Mouse (Mus musculus): ENCODE measurements around the gene Olfr522. TPM values are rescaled to one million over a fixed set of nuclear protein-coding genes. Genes with fewer than 3 reads are reported as not detected.

Gene Olfr522
- polyA plus RNA-seq, 1 experiment from 2014 or later: not detected

DNA sequence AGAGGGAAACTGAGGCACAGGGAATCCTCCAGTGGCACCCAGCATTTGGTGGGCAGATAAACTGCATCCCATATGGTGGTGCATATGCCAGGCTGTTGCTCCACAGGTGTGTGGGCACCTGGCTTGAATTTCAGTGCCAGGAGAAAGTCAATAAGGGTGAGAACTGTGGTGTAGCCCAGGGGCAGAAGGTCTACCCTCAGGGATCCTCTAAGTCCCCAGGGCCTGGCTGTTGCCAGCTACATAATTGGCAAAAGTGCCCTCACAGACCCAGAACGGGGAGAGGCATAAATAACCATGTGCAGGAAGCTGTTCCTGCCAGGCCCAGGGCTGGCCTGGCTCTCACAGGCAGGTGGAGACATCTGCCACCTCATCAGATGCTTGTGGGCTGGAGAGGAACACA lies 8.4 kb upstream of the Olfr522 start, which contains the start of gene Olfr523:
Gene Olfr523, plus strand, starts transcription at position 282 of the 400 bp plus-strand sequence.
- H3K4me2 ChIP-seq (ENCODE audit: low read length): no peak within 1 kb of the TSS
- H3K4me3 ChIP-seq (ENCODE audit: low read length): no peak within 1 kb of the TSS
- H3K27ac ChIP-seq (ENCODE audit: low read depth, low read length): no peak within 1 kb of the TSS
- H3K9ac ChIP-seq (ENCODE audit: low read depth, low read length): no peak within 1 kb of the TSS
- H3K36me3 ChIP-seq (ENCODE audit: control insufficient read depth, insufficient read depth, low read length): no peaks in the 10 kb centered on the region
- 55% methylated on average over 1 of the region's 1 CpGs for WGBS
- H3K4me1 ChIP-seq (ENCODE audit: control insufficient read depth, insufficient read depth, low read depth, low read length): no peaks in the 10 kb centered on the region
- H3K27me3 ChIP-seq (replicated peaks; ENCODE audit: control insufficient read depth, insufficient read depth, low read length): no peaks in the 10 kb centered on the region
- ATAC-seq: no peak
- no peaks in the 10 kb centered on the region for H3K9me3 ChIP-seq (ENCODE audit: control insufficient read depth, low read length)

- 97% methylated on average over 3 of the region's 3 CpGs for WGBS
- no peaks in the 10 kb centered on the region for H3K9me3 ChIP-seq (ENCODE audit: control insufficient read depth, low read length)
- H3K4me3 ChIP-seq (ENCODE audit: low read length): no peak overlapping the region
- ATAC-seq: no peak
- no peak overlapping the region for H3K27ac ChIP-seq (ENCODE audit: low read depth, low read length)
- H3K9ac ChIP-seq (ENCODE audit: low read depth, low read length): no peak overlapping the region
- H3K36me3 ChIP-seq (ENCODE audit: control insufficient read depth, insufficient read depth, low read length): no peaks in the 10 kb centered on the region
- H3K27me3 ChIP-seq (replicated peaks; ENCODE audit: control insufficient read depth, insufficient read depth, low read length): no peaks in the 10 kb centered on the region
- H3K4me1 ChIP-seq (ENCODE audit: control insufficient read depth, insufficient read depth, low read depth, low read length): no peaks in the 10 kb centered on the region
- H3K4me2 ChIP-seq (ENCODE audit: low read length): no peak overlapping the region
These were observed 6.3 kb upstream of the Olfr522 start for GRCm38 (mm10) chr7:140170863-140171262.

- H3K27ac ChIP-seq (ENCODE audit: low read depth, low read length): no peak overlapping the region
- no peak overlapping the region for H3K9ac ChIP-seq (ENCODE audit: low read depth, low read length)
- no peaks in the 10 kb centered on the region for H3K9me3 ChIP-seq (ENCODE audit: control insufficient read depth, low read length)
- no peaks in the 10 kb centered on the region for H3K27me3 ChIP-seq (replicated peaks; ENCODE audit: control insufficient read depth, insufficient read depth, low read length)
- H3K4me2 ChIP-seq (ENCODE audit: low read length): no peak overlapping the region
- 80% methylated on average over 4 of the region's 4 CpGs for WGBS
- no peaks in the 10 kb centered on the region for H3K4me1 ChIP-seq (ENCODE audit: control insufficient read depth, insufficient read depth, low read depth, low read length)
- no peaks in the 10 kb centered on the region for H3K36me3 ChIP-seq (ENCODE audit: control insufficient read depth, insufficient read depth, low read length)
- H3K4me3 ChIP-seq (ENCODE audit: low read length): no peak overlapping the region
- ATAC-seq: no peak
These were observed 4.8 kb upstream of the Olfr522 start for GRCm38 (mm10) chr7:140169386-140169785.

DNA sequence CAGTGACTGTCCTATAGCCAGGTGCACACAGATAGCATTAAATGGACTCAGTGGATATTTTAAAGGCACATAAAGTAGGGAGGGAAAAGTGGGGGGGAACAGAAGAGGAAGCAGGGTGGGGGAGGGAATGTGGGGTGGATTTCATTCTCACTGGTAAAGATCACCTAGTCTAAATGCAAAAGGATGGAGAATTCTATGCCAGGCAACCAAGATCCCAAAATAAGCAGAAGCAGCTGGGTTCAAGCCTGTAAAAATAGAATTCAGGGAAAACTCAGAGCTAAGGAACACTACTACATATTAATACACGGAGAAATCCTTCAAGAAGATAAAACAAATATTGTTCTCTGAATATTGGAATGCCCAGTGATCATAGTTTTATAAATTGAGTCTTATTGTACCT lies 3.4 kb upstream of the Olfr522 start:
- ATAC-seq: no peak
- no peak overlapping the region for H3K27ac ChIP-seq (ENCODE audit: low read depth, low read length)
- H3K4me2 ChIP-seq (ENCODE audit: low read length): no peak overlapping the region
- H3K36me3 ChIP-seq (ENCODE audit: control insufficient read depth, insufficient read depth, low read length): no peaks in the 10 kb centered on the region
- H3K4me3 ChIP-seq (ENCODE audit: low read length): no peak overlapping the region
- H3K9ac ChIP-seq (ENCODE audit: low read depth, low read length): no peak overlapping the region
- no peaks in the 10 kb centered on the region for H3K9me3 ChIP-seq (ENCODE audit: control insufficient read depth, low read length)
- 75% methylated on average over 1 of the region's 1 CpGs for WGBS
- no peaks in the 10 kb centered on the region for H3K4me1 ChIP-seq (ENCODE audit: control insufficient read depth, insufficient read depth, low read depth, low read length)
- H3K27me3 ChIP-seq (replicated peaks; ENCODE audit: control insufficient read depth, insufficient read depth, low read length): no peaks in the 10 kb centered on the region

GRCm38 (mm10) chr7:140160363-140160762 lies 4.2 kb downstream of the Olfr522 start:
- Histone ChIP-seq H3K9ac (ENCODE audit: low read depth, low read length) (no peak overlapping the region), H3K9me3 (ENCODE audit: control insufficient read depth, low read length) (no peaks in the 10 kb centered on the region), H3K4me1 (ENCODE audit: control insufficient read depth, insufficient read depth, low read depth, low read length) (no peaks in the 10 kb centered on the region), H3K27me3 (replicated peaks; ENCODE audit: control insufficient read depth, insufficient read depth, low read length) (no peaks in the 10 kb centered on the region), H3K36me3 (ENCODE audit: control insufficient read depth, insufficient read depth, low read length) (no peaks in the 10 kb centered on the region), H3K4me3 (ENCODE audit: low read length) (no peak overlapping the region), H3K4me2 (ENCODE audit: low read length) (no peak overlapping the region), H3K27ac (ENCODE audit: low read depth, low read length) (no peak overlapping the region)
- WGBS: 80% methylated on average over 3 of the region's 3 CpGs
- no peak for ATAC-seq

- under 1% methylated on average over 27 of the region's 28 CpGs for WGBS
- ATAC-seq: peak; percentile 89
- no peaks in the 10 kb centered on the region for H3K27me3 ChIP-seq (replicated peaks; ENCODE audit: control insufficient read depth, insufficient read depth, low read length)
- H3K9ac ChIP-seq (ENCODE audit: low read depth, low read length): peak within 1 kb of the TSS; percentile 81
- no peaks in the 10 kb centered on the region for H3K36me3 ChIP-seq (ENCODE audit: control insufficient read depth, insufficient read depth, low read length)
- H3K27ac ChIP-seq (ENCODE audit: low read depth, low read length): peak within 1 kb of the TSS; percentile 87
- no peaks in the 10 kb centered on the region for H3K9me3 ChIP-seq (ENCODE audit: control insufficient read depth, low read length)
- H3K4me1 ChIP-seq (ENCODE audit: control insufficient read depth, insufficient read depth, low read depth, low read length): peaks cover 14% of the 10 kb centered on the region
- H3K4me3 ChIP-seq (ENCODE audit: low read length): peak within 1 kb of the TSS; percentile 58
- H3K4me2 ChIP-seq (ENCODE audit: low read length): peak within 1 kb of the TSS; percentile 70
These were observed 10.2 kb downstream of the Olfr522 start, which contains the start of gene Sprn for GRCm38 (mm10) chr7:140154218-140154927. Sprn (minus strand) TSS chr7:140154877.

DNA sequence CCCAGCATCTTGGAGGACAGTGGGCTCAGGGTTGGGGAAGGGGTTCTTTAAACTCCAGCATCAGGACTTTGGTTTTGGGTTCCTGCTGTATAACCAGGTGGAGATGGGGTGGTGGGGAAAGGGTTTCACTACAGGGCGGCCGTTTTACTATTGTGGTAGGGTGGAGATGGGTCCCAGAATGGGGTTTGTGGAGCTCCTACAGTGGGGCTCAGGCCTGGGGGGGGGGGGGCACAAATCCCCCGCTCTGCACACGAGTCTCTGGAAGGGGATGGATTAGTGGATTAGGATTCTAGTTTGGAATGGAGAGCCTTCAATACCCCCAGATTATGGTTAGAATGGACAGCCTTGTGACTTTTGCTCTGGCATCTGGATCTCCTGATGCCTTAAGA lies 10.7 kb downstream of the Olfr522 start:
- 22% methylated on average over 3 of the region's 4 CpGs for WGBS
- H3K27ac ChIP-seq (ENCODE audit: low read depth, low read length): peak overlapping the region; percentile 87
- no peaks in the 10 kb centered on the region for H3K36me3 ChIP-seq (ENCODE audit: control insufficient read depth, insufficient read depth, low read length)

DNA sequence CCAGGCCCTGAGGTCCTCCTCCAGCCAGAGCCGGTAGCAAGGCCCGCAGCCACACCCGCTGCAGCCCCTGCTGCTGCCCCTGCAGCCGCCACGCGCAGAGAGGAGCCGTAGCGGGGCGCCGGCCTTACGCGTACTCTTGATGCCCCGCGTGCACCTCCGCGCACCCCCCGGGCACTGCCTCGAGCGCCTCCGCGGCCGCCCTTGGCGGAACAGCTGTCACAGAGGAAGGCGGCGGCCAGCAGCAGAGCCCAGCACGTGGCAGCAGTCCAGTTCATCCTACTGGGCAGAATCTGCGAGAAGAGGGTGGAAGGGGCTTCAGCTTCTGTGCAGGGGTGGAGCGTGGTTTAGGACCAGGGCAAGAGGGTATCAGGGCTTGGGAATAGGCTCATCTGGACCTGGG lies 11.2 kb downstream of the Olfr522 start:
- peak; percentile 32 for ATAC-seq
- H3K9ac ChIP-seq (ENCODE audit: low read depth, low read length): peak overlapping the region; percentile 81
- 3% methylated on average over 28 of the region's 28 CpGs for WGBS
- peaks cover 14% of the 10 kb centered on the region for H3K4me1 ChIP-seq (ENCODE audit: control insufficient read depth, insufficient read depth, low read depth, low read length)
- H3K4me3 ChIP-seq (ENCODE audit: low read length): peak overlapping the region; percentile 58
- peak overlapping the region; percentile 87; the same call in 1 of the 2 replicates for H3K27ac ChIP-seq (ENCODE audit: low read depth, low read length)
- H3K9me3 ChIP-seq (ENCODE audit: control insufficient read depth, low read length): no peaks in the 10 kb centered on the region
- H3K4me2 ChIP-seq (ENCODE audit: low read length): peak overlapping the region; percentile 70
- no peaks in the 10 kb centered on the region for H3K36me3 ChIP-seq (ENCODE audit: control insufficient read depth, insufficient read depth, low read length)
- no peaks in the 10 kb centered on the region for H3K27me3 ChIP-seq (replicated peaks; ENCODE audit: control insufficient read depth, insufficient read depth, low read length)

More for the DNA sequence above, 10.7 kb downstream of the Olfr522 start:
- H3K4me3 ChIP-seq (ENCODE audit: low read length): peak overlapping the region; percentile 58
- H3K9me3 ChIP-seq (ENCODE audit: control insufficient read depth, low read length): no peaks in the 10 kb centered on the region
- ATAC-seq: peak; percentile 31
- peak overlapping the region; percentile 70 for H3K4me2 ChIP-seq (ENCODE audit: low read length)
- peaks cover 14% of the 10 kb centered on the region for H3K4me1 ChIP-seq (ENCODE audit: control insufficient read depth, insufficient read depth, low read depth, low read length)
- peak overlapping the region; percentile 81 for H3K9ac ChIP-seq (ENCODE audit: low read depth, low read length)
- H3K27me3 ChIP-seq (replicated peaks; ENCODE audit: control insufficient read depth, insufficient read depth, low read length): no peaks in the 10 kb centered on the region

- Histone ChIP-seq H3K27me3 (replicated peaks; ENCODE audit: control insufficient read depth, insufficient read depth, low read length) (no peaks in the 10 kb centered on the region), H3K27ac (ENCODE audit: low read depth, low read length) (no peak overlapping the region), H3K4me3 (ENCODE audit: low read length) (no peak overlapping the region), H3K4me1 (ENCODE audit: control insufficient read depth, insufficient read depth, low read depth, low read length) (no peaks in the 10 kb centered on the region; the same call in 1 of the 2 replicates), H3K9ac (ENCODE audit: low read depth, low read length) (no peak overlapping the region), H3K4me2 (ENCODE audit: low read length) (no peak overlapping the region), H3K36me3 (ENCODE audit: control insufficient read depth, insufficient read depth, low read length) (no peaks in the 10 kb centered on the region), H3K9me3 (ENCODE audit: control insufficient read depth, low read length) (no peaks in the 10 kb centered on the region)
- no peak for ATAC-seq
- WGBS: 84% methylated on average over 4 of the region's 4 CpGs
These were observed 20.0 kb downstream of the Olfr522 start for GRCm38 (mm10) chr7:140144550-140144949.

Measured in hindbrain, embryonic 16.5 days (tissue).